Mouse (Mus musculus) midbrain, embryonic 13.5 days (tissue): ENCODE results near the gene Ninl. TPM values are rescaled to one million over a fixed set of nuclear protein-coding genes. Genes with fewer than 3 reads are reported as not detected.
"Not testable (repeated sequence)": the region's sequence is repeated elsewhere in the genome, so short reads cannot be mapped to it uniquely, and the experiment has no call there.

ENCODE experiments used
- ATAC-seq: fragments of 200-750 bp; cut with Nextera tagmentation; 2 replicates; pipeline ENCODE4 v1.8.0; 2017; ENCODE audit warnings: mild to moderate bottlenecking, moderate TSS enrichment, moderate library complexity
- H3K27ac ChIP-seq: fragments of 300-500 bp; sonication (generic); 2 replicates; pipeline ENCODE4 v1.5.1; 2015; ENCODE audit warnings: inconsistent platforms, mild to moderate bottlenecking, moderate library complexity
- H3K27me3 ChIP-seq: fragments of 300-500 bp; sonication (generic); 2 replicates; pipeline ENCODE4 v1.6.1; 2015; ENCODE audit warnings: mild to moderate bottlenecking, inconsistent platforms
- H3K36me3 ChIP-seq: fragments of 300-500 bp; sonication (generic); 2 replicates; pipeline ENCODE4 v1.6.1; 2015; ENCODE audit warnings: mild to moderate bottlenecking, inconsistent platforms
- H3K4me1 ChIP-seq: fragments of 300-500 bp; sonication (generic); replicated peaks from 2 replicates; pipeline ENCODE4 v1.6.1; 2015; ENCODE audit warnings: inconsistent platforms
- H3K4me2 ChIP-seq: fragments of 300-500 bp; sonication (generic); replicated peaks from 2 replicates; pipeline ENCODE4 v1.6.1; 2015; ENCODE audit warnings: moderate library complexity, mild to moderate bottlenecking, inconsistent platforms
- H3K4me3 ChIP-seq: fragments of 300-500 bp; sonication (generic); replicated peaks from 2 replicates; pipeline ENCODE4 v1.5.1; 2015; ENCODE audit warnings: mild to moderate bottlenecking, inconsistent platforms
- H3K9ac ChIP-seq: fragments of 300-500 bp; sonication (generic); replicated peaks from 2 replicates; pipeline ENCODE4 v1.6.1; 2015; ENCODE audit warnings: mild to moderate bottlenecking, inconsistent platforms
- H3K9me3 ChIP-seq: fragments of 300-500 bp; sonication (generic); 2 replicates; pipeline ENCODE4 v1.6.1; 2016; ENCODE audit warnings: mild to moderate bottlenecking, inconsistent platforms
- WGBS: fragments of 180-500 bp; shearing (Covaris S2); methylation state at CpG from one replicate; pipeline ENCODE4 v1.1.7; 2015; 5-methylcytosine and 5-hydroxymethylcytosine counted together
- polyA plus RNA-seq: library from polyadenylated mRNA; unstranded; fragments of >200 nt; fragmentation: Nextera tagmentation; extraction: Ambion mirVana; gene quantifications from 2 replicates; pipeline ENCODE4 v1.2.1, GENCODE M21; 2015

The Ninl gene
- polyA plus RNA-seq, 1 experiment from 2014 or later: 6.9 TPM

DNA sequence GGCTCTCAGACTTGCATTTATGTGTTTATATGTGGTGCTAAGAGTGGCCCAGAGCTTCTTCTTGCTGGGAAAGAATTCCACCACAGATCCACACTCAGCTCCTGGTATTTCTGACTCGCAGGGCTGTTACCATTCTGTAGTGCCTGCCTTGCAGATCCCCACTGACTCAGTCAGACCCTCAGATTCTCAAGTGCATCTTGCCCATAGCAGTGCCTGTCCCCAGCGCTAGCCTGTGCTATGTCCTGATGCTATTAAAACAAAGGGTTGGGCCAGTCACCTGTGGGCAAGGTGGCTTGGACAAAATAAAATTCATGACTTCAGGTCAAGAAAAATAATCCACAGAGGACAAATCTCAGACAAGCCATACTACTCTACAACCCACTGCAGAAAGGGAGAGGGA lies 70.0 kb downstream of the Ninl start:
- Histone ChIP-seq H3K9me3 (no peaks in the 10 kb centered on the region), H3K9ac (no peak overlapping the region), H3K4me3 (no peak overlapping the region), H3K4me2 (no peak overlapping the region), H3K36me3 (peaks cover 62% of the 10 kb centered on the region), H3K27me3 (no peaks in the 10 kb centered on the region), H3K4me1 (no peaks in the 10 kb centered on the region), H3K27ac (no peak overlapping the region)
- WGBS: 88% methylated on average over 2 of the region's 2 CpGs
- ATAC-seq: no peak

DNA sequence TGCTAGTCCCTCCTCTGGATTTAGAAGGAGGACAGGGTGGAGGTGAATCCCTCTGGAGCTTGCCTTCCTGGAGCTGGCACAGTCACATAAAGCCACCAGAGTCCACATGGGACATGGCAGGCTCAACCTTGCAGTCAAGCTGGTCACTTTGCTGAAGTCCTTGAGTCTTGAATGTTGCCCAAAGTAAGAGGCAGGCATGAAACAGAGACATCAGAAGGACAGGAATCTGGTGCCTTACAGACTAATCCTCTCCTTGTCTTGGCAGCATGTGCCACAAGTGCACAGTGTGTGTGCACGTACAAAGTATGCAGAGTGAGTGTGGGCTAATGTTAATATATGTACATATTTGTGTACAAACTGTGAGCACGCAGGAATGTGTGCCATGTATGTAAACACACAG lies 71.7 kb downstream of the Ninl start:
- ATAC-seq: no peak
- Histone ChIP-seq H3K4me2 (no peak overlapping the region), H3K4me3 (no peak overlapping the region), H3K27me3 (no peaks in the 10 kb centered on the region), H3K36me3 (peaks cover 59% of the 10 kb centered on the region), H3K9me3 (no peaks in the 10 kb centered on the region), H3K27ac (no peak overlapping the region), H3K9ac (no peak overlapping the region), H3K4me1 (no peaks in the 10 kb centered on the region)
- 95% methylated on average over 2 of the region's 2 CpGs for WGBS

DNA sequence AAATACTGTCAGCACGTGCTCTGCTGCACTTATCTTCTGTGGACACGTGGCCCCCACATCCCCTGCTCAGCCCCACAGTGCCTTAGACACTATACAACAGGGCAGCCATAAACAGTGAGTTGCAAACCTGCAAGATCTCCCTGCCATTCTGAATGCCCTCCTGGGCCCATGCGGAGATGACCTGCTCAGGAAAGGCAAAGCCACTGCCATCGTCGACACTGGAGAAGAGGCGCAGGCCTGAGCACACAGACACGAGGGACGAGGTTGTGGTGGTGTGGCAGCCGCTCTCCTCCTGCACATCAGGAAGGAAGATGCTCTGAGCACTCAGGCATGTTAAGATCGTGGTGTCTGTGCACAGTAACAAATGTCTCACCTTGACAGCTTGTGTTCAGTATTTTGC lies 73.2 kb downstream of the Ninl start:
- H3K4me2 ChIP-seq: no peak overlapping the region
- no peak overlapping the region for H3K27ac ChIP-seq
- H3K27me3 ChIP-seq: no peaks in the 10 kb centered on the region
- no peaks in the 10 kb centered on the region for H3K4me1 ChIP-seq
- H3K36me3 ChIP-seq: peaks cover 58% of the 10 kb centered on the region
- 93% methylated on average over 10 of the region's 10 CpGs for WGBS
- H3K4me3 ChIP-seq: no peak overlapping the region
- H3K9me3 ChIP-seq: no peaks in the 10 kb centered on the region
- H3K9ac ChIP-seq: no peak overlapping the region
- ATAC-seq: no peak

DNA sequence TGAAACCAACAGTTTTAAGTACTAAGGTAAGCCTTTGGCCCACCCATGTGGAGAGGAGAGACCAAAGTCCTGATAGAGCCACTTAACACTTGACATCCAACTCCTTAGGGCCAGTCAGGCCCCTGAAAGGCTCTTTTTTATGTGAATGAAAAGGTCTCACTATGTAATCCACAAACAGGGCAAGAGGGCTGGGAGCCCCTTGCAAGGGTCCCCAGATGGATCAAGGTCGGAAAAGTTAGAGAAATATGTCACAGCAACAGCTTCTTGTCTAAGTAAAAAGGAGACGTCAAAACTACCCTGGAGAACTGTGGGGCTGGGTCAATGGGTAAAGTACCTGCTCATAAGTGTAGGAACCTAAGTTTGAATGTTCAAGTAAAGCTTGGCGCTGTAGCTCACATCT lies 74.5 kb downstream of the Ninl start:
- Histone ChIP-seq H3K27me3 (no peaks in the 10 kb centered on the region), H3K9me3 (no peaks in the 10 kb centered on the region), H3K36me3 (peaks cover 59% of the 10 kb centered on the region), H3K4me2 (no peak overlapping the region), H3K4me3 (no peak overlapping the region), H3K9ac (no peak overlapping the region), H3K27ac (no peak overlapping the region), H3K4me1 (no peaks in the 10 kb centered on the region)
- WGBS: 87% methylated on average over 3 of the region's 3 CpGs
- ATAC-seq: no peak

DNA sequence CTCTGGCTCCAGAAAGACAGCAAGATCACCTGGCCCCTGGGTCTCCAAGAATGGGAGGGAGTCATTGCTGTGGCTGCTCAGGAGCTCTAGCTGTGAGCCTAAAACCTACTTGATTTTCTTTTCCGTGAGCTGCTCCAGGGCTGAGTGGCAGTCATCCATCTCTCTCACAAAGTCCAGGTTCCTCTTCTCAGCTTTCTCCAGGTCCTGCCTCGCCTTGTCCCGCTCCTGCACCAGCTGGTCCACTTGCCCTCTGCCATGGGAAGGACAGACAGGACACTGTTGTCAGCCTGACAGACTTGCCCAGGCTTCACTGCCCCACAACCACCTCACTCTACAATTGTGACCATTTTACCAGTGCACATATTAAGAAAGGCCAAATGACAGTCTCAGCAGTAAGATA lies 75.9 kb downstream of the Ninl start:
- Histone ChIP-seq H3K9ac (no peak overlapping the region), H3K27me3 (no peaks in the 10 kb centered on the region), H3K27ac (no peak overlapping the region), H3K36me3 (peaks cover 64% of the 10 kb centered on the region), H3K4me3 (no peak overlapping the region), H3K4me1 (no peaks in the 10 kb centered on the region), H3K4me2 (no peak overlapping the region), H3K9me3 (no peaks in the 10 kb centered on the region)
- WGBS: 88% methylated on average over 3 of the region's 3 CpGs
- ATAC-seq: no peak

GRCm38 (mm10) chr2:150959521-150959920 lies 79.7 kb downstream of the Ninl start:
- peaks cover 73% of the 10 kb centered on the region for H3K36me3 ChIP-seq
- 90% methylated on average over 10 of the region's 10 CpGs for WGBS
- no peaks in the 10 kb centered on the region for H3K9me3 ChIP-seq

DNA sequence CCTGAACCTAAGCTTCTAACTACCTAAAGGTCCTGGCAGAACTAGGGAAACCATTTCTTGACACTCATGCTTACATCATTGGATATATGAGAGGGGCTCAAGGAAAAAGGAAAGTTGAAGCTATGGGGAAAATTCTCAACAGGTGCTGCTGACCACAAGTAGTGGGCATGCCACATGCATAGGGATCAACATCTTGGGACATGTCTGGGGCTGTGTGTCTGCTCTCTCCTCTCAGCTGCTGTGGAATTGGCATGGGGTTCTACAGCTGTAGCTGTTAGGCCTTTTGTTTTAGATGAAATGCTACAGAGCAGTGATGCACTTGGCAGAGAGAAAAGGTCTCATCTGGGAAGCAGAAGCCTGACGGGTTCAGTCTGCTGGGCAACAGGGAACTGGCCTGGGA lies 83.3 kb downstream of the Ninl start:
- Histone ChIP-seq H3K4me1 (no peaks in the 10 kb centered on the region), H3K36me3 (peaks cover 79% of the 10 kb centered on the region), H3K4me2 (no peak overlapping the region), H3K9ac (no peak overlapping the region), H3K9me3 (no peaks in the 10 kb centered on the region), H3K4me3 (no peak overlapping the region), H3K27me3 (no peaks in the 10 kb centered on the region), H3K27ac (no peak overlapping the region)
- 92% methylated on average over 1 of the region's 1 CpGs for WGBS
- ATAC-seq: no peak

More at GRCm38 (mm10) chr2:150959521-150959920, 79.7 kb downstream of the Ninl start:
- no peak overlapping the region for H3K27ac ChIP-seq
- no peak overlapping the region for H3K4me3 ChIP-seq
- no peak overlapping the region for H3K9ac ChIP-seq
- no peak overlapping the region for H3K4me2 ChIP-seq
- no peaks in the 10 kb centered on the region for H3K27me3 ChIP-seq
- H3K4me1 ChIP-seq: no peaks in the 10 kb centered on the region
- no peak for ATAC-seq

- H3K36me3 ChIP-seq: peaks cover 73% of the 10 kb centered on the region
- no peaks in the 10 kb centered on the region for H3K4me1 ChIP-seq
- ATAC-seq: no peak
- no peak overlapping the region for H3K4me3 ChIP-seq
- H3K27ac ChIP-seq: no peak overlapping the region
- no peaks in the 10 kb centered on the region for H3K9me3 ChIP-seq
- WGBS: 89% methylated on average over 2 of the region's 2 CpGs
- H3K9ac ChIP-seq: no peak overlapping the region
- no peak overlapping the region for H3K4me2 ChIP-seq
- H3K27me3 ChIP-seq: no peaks in the 10 kb centered on the region
These were observed 88.0 kb downstream of the Ninl start for GRCm38 (mm10) chr2:150951201-150951600.

DNA sequence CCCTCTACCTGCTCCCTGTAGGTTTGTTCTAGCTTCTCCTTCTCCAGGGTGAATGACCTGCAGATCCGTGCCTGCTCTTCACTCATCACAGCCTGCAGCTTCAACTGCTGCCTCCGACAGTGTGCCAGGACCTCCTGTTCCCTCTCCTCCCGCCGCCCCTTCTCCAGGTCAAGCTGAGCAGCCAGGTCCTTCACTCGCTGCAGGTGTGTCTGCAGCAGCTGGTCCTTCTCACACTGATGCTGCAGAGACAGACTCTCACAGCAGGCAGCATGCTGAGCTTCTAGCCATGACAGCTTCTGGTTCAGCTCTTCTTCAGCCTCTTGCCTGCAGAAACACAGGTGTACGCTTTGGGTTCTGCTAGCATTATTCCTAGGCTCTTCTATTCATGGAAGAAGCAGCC lies 89.1 kb downstream of the Ninl start:
- Histone ChIP-seq H3K27me3 (no peaks in the 10 kb centered on the region), H3K27ac (no peak overlapping the region), H3K9ac (no peak overlapping the region), H3K4me3 (no peak overlapping the region), H3K36me3 (peaks cover 66% of the 10 kb centered on the region), H3K9me3 (no peaks in the 10 kb centered on the region), H3K4me2 (no peak overlapping the region), H3K4me1 (no peaks in the 10 kb centered on the region)
- 91% methylated on average over 6 of the region's 6 CpGs for WGBS
- ATAC-seq: no peak

- no peak overlapping the region for H3K4me3 ChIP-seq
- H3K27ac ChIP-seq: no peak overlapping the region
- WGBS: 94% methylated on average over 3 of the region's 3 CpGs
- ATAC-seq: no peak
- peaks cover 66% of the 10 kb centered on the region for H3K36me3 ChIP-seq
- H3K4me2 ChIP-seq: no peak overlapping the region
- no peak overlapping the region for H3K9ac ChIP-seq
- no peaks in the 10 kb centered on the region for H3K27me3 ChIP-seq
- no peaks in the 10 kb centered on the region for H3K4me1 ChIP-seq
- no peaks in the 10 kb centered on the region for H3K9me3 ChIP-seq
These were observed 89.5 kb downstream of the Ninl start for GRCm38 (mm10) chr2:150949652-150950051.

DNA sequence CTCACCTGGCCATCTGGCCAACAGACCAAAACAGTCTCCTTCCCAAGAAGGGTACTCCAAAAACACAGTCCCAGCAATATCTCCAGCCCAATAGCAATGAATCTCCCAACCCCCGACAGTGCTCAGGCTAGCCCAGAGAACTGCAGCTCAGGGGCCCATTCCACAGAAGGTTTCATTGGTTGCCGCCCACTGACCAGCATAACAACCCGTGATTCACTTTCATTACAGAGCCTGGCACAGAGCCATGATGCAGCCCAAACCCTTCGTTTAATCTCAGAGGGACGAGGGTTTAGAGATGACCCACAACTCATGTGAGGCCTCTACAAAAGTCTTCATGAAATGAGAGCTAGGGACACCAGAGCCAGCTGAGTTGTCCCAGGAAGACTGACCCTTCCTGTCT lies 90.4 kb downstream of the Ninl start:
- 93% methylated on average over 5 of the region's 5 CpGs for WGBS
- no peak for ATAC-seq
- H3K4me3 ChIP-seq: no peak overlapping the region
- H3K36me3 ChIP-seq: peaks cover 64% of the 10 kb centered on the region
- no peaks in the 10 kb centered on the region for H3K4me1 ChIP-seq
- no peak overlapping the region for H3K9ac ChIP-seq
- H3K4me2 ChIP-seq: no peak overlapping the region
- H3K27me3 ChIP-seq: no peaks in the 10 kb centered on the region
- no peaks in the 10 kb centered on the region for H3K9me3 ChIP-seq
- H3K27ac ChIP-seq: no peak overlapping the region

DNA sequence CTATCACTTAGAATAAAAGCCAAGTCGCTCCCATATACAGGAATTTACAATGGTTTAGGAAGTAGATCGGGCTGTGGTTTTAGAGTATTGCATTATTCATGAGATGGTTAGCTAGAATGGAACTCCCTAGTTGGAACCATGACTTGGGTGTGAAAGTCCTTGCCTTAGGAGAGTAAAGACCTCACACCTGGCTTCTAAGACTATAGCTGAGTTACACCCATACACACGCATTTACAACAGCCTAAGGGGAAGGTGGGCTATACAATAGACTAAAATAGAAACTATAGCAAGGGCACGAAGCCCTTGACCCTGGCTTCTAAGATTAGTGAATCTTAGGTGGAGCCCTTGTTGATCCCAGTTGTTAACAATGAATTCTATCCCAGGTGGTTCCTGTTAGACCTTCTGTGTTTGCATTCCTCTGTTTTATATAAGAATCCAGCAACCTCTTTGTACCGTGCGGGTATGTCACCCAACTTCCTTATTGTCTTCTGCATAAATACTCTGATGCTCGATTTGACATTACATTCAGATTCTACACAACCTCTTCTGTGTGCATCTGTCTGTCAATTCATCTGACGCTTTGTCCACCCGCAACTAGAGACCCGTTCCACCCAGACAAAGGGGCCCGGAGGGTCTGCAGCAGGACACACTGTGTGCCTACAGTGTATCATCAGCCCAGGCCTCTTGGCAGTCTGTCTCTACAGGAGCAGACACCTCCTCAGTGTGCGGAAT lies 91.1 kb downstream of the Ninl start:
- H3K9me3 ChIP-seq, H3K4me1 ChIP-seq, ATAC-seq, H3K9ac ChIP-seq, H3K4me2 ChIP-seq, H3K27ac ChIP-seq, H3K27me3 ChIP-seq, H3K4me3 ChIP-seq: not testable (repeated sequence)
- peaks cover 60% of the 10 kb centered on the region for H3K36me3 ChIP-seq
- WGBS: 88% methylated on average over 12 of the region's 12 CpGs

DNA sequence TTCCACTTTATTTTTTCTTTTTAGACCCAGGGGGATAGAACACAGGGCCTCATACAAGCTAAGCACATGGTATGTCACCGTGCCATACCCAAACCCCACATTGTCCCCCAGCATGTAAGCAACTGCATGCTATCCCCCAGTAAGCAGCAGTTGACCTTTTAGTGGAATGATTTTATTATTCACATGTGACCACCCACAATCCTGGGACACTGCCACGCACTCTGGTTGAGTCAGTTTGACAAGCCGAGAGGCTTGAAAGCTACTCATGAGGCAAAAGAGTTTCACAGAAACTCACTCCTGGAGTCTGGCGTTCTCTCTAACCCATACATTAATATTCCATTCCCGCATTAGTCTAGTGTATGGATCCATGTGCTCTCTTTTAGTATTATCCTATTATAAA lies 91.8 kb downstream of the Ninl start:
- H3K4me2 ChIP-seq, H3K4me3 ChIP-seq, H3K9me3 ChIP-seq, ATAC-seq, H3K27me3 ChIP-seq, H3K4me1 ChIP-seq, H3K27ac ChIP-seq, H3K9ac ChIP-seq: not testable (repeated sequence)
- peaks cover 55% of the 10 kb centered on the region for H3K36me3 ChIP-seq
- WGBS: 94% methylated on average over 5 of the region's 5 CpGs
